Mouse (Mus musculus) gastrocnemius, postnatal 14 days (tissue): ENCODE measurements at regions not wholly inside any gene's neighbourhood (a gene's known extent, or its start where the extent isn't known, plus 50 kb on each side); places are given as distances from the start of the nearest gene placed in this dataset.

Experiments
- DNase-seq: peaks from one replicate; pipeline ENCODE4 v3.0.0; 2021; ENCODE audit warnings: mixed read lengths
- intact Hi-C: fragments of 180-260 bp; cut with DNase I; formaldehyde crosslinking; loops from one replicate; pipeline ENCODE4 v1.15.1; 2025; ENCODE audit warnings: low total_unique reads

- DNase-seq, result no peak
- intact Hi-C loops, result loop anchor here (5.0 kb wide), 1 partner anchor 269 kb away; no protein-coding TSS in a partner anchor
Measured at GRCm38 (mm10) chr5:111681362-111682028, 52.2 kb upstream of the Gm26897 start.

GRCm38 (mm10) chr5:111682899-111683298 is 50.8 kb upstream of the Gm26897 start:
- intact Hi-C loops, result loop anchor here (5.0 kb wide), 1 partner anchor 271 kb away; no protein-coding TSS in a partner anchor

More at GRCm38 (mm10) chr5:111682899-111683298, 50.8 kb upstream of the Gm26897 start:
- DNase-seq, result peak; percentile 54
